Mouse (Mus musculus) gastrocnemius, adult 8-10 months (tissue): ENCODE measurements around the gene Thap7. TPM values are rescaled to one million over a fixed set of nuclear protein-coding genes. Genes with fewer than 3 reads are reported as not detected.
"Not testable (repeated sequence)": the region's sequence is repeated elsewhere in the genome, so short reads cannot be mapped to it uniquely, and the experiment has no call there.

Experiments used
- DNase-seq, 2 experiments: peaks; one replicate each; pipeline ENCODE4 v3.0.0; 2022; ENCODE audit warnings: low spot score in 2 of 2
- total RNA-seq, 4 experiments: library from RNA; stranded (reverse); gene quantifications; 2 replicates each; pipeline ENCODE4 v1.2.4; 2022

Thap7 gene
- 10 to 100 TPM; 13.7 to 16.0 (median 15.1) TPM for total RNA-seq

DNA sequence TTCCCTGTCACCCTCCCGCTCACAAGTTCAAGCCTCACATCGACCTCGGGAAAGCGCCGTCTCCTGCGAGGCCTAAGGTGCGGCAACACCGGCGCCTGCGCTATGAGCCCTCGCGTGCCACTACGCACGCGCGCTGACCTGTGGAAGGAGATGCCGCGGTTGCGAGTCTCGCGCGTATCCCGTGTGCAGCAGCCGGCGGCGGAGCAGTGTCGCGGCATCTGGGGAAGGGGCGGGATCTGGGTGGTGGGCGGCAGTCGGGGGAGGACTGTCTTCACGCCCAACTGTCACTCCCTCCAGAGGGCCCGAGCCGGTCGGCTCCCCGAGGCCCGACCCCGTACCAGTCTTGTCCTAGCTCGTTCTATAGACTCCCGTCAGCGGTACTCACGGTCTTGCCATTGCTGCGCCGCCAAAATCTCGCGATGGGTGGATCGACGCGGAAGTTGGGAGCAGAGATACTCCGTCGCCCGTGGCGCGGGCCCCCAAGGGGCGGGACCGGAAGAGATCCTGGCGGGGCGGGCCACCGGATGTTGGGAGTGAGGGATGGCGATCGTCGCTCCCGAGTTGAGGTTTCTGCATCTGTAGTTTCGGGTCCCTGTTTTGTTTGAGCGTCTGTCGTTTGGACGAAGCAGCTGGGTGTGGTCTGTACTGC is at the start of gene Thap7:
TSS of gene Thap7 (minus strand) at position 497 of the 649 bp plus-strand sequence.
- peak; percentile 95 to 96 for DNase-seq

DNA sequence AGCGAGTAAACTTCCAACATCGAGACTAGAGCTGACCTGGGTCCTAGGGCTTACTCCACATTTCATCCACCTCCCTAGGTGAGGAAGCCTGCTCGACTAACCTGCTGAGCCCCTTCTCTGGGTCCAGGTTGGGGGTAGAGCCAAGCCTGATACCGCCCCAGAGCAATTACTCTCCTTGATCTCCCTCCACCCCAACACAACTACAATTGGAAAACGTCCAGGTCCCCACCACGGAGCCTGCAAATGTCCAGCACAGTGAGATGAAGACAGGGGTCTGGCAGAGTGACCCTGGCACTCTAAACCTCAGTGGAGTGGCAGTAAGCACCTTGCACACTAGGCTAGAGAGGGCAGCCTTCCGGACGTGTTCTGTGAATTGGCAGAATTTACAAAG is 45.9 kb upstream of the Thap7 start:
- DNase-seq = no peak

DNA sequence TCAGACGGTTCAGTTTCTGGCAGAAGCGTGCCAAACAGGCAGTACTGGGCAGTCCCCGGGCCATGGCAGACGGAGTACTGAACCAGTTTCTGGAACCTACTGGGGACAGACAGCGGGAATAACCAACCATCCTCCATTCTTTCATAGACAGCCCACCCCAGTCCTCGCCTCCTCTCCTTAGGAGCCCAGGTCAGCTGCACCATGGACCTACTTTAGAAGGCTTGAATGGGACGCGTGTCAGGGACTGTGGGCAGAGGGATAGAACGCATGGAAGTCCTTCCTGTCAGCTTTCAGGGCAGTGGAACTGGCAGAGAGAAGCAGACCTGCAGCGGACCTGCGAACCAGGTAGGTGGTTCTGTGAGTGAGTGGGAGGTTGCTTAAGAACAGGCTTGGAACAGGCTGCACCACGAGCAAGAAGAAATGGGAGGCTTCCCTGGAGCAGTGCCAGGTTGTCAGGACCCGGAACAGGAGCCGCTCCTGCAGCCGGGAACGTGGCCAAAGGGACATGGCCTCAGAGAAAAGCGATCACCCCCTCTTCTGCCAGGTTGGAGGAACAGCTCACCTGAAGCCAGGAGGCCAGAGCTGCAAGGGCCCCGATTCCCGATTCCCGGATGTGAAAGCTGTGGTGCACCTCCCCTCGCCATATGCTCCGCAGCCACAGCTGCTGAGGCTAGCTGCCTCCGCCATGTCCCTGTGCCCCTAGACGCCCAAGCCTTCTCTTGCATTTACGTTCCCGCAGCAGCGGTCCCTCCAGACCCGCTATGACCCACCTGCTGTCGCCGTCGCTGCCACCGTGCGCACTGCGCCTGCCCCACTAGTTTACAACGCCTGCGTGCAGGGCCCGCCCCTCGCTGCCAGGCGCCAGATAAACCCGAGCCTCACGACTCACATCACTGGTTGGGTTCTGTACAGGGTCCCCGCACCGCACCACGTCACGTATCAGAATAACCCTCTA is 45.2 kb upstream of the Thap7 start:
- DNase-seq = no peak

DNA sequence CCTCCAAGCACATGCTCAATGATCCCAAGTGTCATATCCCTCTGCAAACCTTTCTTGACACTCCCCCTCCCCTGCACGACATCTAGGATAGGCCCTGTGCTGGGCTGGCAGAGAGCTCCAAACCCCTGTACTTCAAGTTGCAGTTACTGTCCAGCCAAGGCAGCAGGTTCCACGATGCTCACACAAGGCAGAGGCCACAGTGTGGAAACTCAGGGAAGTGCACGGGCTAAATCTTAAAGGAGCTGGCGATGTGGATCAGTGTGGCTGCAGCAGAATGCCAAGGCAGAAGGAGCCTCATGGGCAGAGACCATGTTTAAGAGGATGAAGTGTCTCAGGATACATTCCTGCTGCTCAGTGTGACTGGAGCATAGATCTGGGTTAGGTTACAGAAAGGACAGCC is 35.2 kb upstream of the Thap7 start:
- DNase-seq = no peak

DNA sequence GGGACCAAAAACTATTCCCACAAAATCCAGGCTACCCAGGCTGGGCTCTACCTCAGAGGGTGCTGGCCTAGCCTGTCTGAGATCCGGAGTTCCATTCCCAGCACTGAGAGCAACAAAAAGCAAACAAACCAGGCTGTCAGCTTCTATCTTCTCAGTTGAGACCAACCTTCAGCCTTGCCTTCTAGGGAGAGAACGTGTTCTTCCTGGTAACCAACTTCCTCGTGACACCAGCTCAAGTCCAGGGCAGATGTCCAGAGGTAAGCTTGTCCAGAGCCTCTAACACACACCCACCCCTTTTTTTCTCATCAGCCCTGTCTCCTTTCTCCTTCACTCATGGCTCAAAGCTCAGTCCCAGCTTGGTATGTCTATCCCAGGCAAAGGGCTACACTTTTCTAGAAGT is 33.8 kb upstream of the Thap7 start:
- DNase-seq = no peak

DNA sequence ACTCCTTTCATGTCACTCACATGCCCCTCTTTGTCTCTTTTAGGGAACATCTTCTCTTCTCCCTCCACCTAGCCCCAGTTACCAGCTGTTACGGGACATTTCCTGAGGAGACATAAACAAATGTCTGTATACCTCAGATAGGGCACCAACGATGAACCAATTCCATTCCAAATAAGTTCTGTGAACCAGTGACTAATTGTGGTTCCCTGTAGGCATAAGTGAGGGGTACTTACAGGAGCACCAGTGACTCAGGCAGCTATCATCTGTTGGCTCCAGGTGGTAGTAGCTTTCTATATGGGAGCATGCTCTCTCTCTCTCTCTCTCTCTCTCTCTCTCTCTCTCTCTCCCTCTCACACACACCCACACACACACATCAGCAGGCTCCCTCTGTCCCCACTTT is 33.3 kb upstream of the Thap7 start:
- DNase-seq = no peak

DNA sequence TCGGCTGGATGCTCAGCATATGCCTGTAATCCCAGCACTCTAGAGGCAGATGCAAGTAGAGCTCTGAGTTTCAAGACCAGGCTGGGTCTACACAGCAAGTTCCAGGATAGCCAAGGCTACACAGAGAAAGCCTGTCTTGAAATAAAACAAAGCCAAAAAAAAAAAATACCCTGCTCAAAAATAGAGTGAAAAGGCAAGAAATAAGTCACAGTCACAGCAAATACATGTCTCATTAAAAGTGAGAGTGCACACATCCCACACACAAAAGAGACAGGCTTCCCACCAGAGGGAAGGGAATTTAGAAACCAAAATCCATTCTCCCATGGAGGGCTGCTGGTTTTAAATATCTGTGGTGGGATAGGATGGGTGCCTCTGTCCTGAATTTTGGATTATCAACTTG is 32.6 kb upstream of the Thap7 start:
- no peak for DNase-seq

DNA sequence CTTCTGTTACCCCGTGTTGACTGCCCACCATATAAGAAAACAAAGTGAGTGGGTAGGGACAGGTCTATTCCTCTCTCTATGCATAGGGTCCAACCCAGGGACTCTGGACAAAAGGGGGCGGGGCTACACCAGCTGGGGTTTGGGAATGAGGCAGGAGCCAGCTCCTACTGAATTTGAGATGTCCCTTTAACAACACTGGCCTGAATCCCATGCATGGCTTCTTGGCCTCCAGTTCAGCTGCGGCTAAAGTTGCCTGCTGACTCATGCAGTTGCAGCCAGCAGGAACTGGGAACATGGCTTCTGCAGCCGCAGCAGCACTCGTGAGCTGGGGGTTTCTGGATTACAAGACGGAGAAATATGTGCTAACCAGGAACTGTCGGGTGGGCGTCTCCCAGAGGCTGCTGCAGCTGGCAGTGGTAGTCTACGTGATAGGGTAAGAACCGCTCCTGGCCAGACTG is 30.8 kb upstream of the Thap7 start, which contains the start of gene P2rx6:
TSS of gene P2rx6 (plus strand) at position 135 of the 458 bp plus-strand sequence.
- DNase-seq = peak; percentile 62 to 71

DNA sequence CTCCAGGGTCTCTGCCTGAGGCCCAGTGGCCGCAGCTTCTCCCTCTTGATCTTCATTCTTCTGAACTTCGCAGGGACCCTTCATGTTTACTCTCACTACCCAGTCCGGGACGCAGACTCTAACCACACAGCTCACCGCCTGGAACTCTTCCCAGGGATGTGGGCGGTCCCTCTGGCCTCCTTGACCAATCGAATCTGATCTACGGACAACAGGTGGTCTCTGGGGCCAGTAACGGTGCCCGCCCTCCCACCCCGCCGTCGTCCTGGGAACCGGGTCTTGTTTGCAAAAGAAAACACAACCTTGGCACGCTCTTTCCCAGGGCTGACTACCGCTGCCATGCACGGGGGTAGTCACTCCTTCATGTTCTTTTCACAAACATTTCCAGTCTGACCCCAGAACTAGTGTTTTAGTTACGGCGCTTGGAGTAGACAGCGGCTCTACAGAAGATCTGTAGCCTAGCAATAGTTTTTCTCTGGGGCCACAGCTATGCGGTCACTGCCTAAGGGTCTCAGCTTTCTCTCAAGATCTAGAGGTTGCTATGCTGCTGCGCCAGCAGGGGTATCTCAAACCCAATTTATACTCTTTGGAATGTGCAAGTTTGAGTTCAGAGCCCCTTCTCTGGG is 30.3 kb upstream of the Thap7 start, which contains the start of gene Lrrc74b:
TSS of gene Lrrc74b (minus strand) at position 120 of the 623 bp plus-strand sequence.
- peak; percentile 77 to 81 for DNase-seq

DNA sequence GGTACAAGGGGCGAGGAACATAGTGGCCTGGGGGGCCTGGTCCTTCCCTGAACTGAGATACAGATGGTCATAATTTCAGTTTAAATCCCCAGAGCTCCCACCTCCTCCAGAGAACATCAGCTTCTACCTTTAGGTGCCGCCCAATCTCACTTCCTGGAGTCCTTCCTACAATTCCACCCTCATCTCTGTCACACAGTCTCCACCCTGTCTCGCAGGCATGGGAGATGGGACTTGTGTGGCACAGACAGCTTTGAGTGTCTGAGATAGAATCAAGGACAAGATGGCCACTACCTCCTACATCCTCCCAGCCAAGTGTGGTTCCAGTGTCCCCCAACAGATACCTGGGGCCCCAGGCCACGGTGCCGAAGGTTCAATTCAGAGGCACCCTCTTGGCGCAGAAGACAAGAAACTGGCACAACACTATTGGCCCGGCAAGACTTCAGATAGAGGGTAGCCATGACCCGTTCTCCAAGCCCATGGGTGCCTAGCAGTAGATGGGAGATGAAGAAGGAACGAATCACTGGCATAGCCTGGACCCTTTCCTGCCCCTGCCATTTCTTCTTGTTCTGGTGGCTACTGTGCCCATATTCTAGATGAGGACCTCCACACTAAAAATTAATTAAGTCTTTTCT is 28.6 kb upstream of the Thap7 start:
- DNase-seq = no peak

DNA sequence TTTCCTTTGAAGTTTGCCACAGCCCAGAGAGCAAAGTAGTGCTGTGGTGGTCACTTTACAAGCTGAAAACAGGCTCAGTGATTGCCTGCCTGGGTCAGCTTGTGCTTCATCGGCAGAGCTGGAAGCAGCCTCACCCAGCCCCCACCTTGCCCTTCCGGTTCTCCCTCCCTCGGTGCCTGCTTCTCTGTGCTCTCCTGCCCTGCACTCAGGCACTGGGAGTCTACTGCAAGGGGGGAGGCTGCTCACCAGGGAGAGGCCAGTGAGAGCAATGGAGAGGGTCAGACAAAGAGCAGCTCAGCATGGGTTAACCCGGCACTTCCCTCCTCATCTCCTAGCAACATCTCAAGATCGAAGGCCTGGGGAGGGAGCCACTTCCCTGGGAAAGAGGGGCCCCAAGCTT is 27.9 kb upstream of the Thap7 start:
- DNase-seq = no peak

DNA sequence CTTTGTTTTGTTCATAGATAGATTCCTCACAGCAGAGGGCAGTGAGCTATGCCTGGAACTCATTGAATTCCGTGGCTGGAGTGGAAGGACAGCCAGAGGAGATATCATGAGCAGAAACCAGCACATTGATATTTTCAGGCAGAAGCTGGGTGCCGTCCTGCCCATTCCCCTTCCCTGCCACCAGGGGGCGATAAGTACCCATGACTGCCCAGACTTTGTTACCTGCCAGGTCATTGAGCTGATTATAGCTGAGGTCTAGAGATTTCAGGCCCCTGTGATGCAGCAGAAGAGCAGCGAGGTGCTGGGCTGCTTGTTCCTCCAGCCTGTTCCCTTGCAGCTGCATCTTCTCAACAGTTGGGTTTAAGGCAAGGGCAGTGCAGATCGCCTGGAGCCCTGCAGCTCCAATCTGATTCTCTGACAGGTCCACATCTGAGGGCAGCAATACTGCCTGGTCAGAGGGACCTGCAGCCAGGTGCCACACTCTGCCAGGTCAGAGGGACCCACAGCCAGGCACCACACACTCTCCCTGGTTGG is 27.1 kb upstream of the Thap7 start:
- peak; percentile 46 to 51 for DNase-seq

DNA sequence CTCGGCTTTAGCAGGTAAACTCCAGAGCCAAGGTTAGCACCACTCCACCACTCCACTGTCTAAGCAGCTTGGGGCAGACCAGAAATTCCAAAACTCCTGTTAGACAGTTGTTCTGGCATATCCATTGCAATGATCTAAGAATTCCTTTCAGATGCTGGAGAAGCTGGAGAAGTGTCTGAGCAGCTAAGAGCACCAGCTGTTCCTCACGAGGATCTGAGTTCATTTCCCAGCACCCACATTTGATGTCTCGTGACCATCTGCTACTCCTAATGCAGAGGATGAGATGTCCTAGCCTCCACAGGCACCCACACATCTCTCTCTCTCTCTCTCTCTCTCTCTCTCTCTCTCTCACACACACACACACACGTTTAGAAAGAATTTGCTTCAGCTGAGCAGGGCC is 26.0 kb upstream of the Thap7 start:
- no peak for DNase-seq

DNA sequence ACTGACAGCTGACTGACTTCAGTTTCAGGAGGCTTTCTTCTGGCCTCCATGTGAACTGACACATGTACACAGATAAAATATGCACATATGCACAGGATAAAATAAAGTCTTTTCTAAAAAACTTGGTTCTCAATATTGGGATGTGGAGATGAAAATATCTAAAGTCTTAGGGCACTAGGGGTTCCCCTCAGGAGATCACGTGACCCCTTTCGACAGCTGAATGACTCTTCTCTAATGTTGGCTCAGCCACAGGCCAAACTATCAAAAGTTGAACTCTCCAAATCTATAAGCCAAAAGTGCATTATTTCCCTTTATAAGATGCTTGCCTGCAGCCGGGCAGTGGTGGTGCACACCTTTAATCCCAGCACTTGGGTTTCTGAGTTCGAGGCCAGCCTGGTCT is 25.2 kb upstream of the Thap7 start:
- DNase-seq = no peak

DNA sequence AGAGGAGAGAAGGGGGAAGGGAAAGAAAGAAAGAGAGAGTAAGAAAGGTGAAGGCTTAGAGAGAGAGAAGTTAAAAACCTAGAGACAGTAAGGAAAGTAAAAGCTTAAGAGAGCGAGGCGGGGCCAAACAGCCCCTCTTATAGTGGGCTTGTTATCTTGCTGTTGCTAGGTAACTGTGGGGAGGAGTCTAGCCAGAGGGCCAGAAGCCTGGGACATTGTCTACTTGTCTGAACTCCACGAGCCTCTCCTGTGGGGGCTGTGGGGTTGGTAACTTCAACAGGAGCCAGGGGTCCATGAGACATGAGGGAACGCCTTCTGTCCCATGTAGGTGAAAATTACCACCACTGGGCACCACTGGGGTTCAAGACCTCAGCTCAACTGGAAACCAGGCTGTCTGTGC is 23.8 kb upstream of the Thap7 start:
- DNase-seq = not testable (repeated sequence)

DNA sequence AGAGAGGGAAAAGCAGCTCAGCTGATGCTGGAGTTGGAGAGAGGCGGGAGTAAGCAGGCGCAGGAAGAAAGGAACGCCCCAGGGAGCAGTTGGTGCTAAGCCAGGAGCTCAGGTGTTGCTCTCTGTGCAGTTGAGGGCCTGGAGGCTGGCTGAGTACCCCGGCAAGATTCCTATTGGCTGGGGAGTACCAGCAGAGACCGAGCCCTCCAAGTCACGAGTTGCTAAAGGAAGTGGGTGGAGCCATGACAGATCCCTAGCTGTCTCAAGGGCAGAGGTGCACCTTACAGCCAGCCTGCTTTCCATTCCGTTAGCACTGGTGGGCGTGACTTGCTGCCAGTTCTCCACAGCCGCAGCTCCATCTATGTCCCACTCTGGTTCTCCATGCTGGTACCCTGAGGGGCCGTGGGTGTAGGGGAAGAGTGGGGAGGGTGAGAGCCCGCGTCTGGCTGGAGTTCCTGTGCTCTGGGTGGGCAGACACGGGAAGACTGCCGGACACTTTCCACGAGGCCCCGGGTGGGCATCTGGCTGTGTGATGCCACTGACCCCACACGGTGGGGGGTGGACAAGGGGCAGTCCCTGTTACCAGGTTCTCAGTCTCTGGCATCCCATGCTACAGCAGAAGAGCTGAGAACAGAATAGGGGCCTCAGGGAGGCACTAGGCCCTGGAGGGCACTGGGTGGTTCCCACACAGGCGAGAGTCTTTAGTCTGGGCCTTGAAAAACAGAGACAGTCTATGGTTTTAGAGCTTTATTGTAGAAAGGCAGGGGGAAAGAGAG is 23.2 kb upstream of the Thap7 start:
- DNase-seq = no peak

DNA sequence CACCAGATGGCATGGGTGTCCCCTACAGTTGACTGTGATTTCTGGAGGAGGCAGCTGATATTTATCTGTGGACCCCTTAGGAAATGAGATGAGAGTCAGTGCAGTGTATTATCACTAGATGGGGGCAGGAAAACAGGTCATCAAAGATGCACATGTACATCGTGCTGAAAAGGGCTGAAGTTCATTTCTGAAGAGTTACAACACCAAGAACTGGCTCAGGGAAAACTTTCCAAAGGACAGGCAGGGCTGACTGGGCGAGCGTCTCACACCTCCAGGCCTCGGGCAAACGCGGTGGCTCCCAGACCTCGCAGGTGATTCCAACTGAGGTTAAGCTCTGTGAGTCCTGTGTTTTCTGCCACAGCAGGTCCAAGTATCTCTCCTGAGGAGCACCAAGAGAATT is 21.9 kb upstream of the Thap7 start:
- DNase-seq = no peak

DNA sequence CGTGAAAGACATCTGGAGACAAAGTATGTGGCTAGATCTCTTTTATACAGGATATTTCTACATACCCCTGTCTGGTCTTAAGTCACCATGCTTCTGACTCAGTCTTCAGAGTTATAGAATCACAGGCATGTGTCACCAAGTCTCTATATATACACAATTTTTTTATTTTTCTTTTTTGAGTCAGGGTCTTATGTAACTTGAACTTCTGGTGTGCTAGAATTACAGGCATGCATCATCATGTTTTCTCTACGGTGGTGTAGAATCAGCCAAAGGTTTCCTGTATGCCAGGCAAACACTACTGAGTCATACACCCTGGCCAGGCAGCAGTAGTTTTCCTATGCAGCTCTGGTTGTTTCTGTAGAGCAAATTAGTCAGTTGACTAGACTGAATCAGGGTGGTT is 11.7 kb upstream of the Thap7 start:
- DNase-seq = no peak

DNA sequence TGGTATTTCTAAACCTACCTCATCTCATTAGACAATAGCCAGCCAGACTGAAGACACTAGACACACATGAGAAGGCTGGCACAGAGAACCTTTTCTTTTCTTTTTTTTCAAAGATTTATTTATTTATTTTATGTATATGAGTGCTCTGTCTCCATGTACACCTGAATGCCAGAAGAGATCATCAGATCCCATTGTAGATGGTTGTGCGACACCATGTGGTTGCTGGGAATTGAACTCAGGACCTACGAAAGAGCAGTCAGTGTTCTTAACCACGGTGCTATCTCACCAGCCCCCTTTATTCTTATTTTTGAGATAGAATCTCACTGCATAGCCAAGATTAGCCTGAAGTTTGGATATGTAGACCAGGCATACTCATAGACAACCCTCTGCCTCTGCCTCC is 5.6 kb upstream of the Thap7 start:
- no peak for DNase-seq

DNA sequence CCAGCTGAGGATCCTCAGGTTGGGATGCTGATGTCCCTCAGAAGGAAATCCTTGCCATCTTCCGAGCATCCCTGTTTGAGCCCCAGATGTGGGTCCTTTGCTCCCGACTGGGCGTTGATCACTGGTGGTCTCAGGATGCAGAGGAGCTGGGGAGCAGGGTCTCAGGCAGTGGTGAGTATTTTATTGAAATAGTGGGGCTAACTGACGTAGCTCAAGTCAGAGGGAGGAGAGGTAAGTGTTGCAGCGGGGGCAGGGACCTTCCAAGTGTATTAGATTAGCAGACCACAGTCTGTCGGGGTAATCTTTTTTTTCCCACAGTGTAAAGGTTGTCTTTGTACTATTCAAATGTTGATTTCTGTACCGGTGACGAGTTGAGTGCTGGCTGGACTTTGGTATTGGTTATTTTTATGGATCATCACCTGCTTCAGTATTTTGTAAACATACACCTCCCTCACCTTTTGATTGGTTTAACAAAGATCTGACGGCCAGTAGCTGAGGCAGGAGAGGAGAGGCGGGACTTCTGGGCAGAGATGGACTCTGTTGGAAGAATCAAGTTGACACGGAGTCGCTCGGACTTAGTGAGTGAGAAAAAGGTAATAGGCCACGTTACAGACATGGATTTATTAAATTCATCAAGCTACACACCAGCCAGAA is 1.9 kb upstream of the Thap7 start:
- DNase-seq = no peak
